Mouse (Mus musculus): ENCODE data around the gene AC109138.7. TPM values are rescaled to one million over a fixed set of nuclear protein-coding genes. Genes with fewer than 3 reads are reported as not detected.

AC109138.7 gene
- total and polyA plus RNA-seq, 3 experiments: not detected

- H3K4me1 ChIP-seq (ENCODE audit: control insufficient read depth in 1 of 2, insufficient read depth in 2 of 2): peaks cover 13 to 29% of the 10 kb centered on the region in 2 experiments
Measured at GRCm38 (mm10) chr19:4279487-4279886, 65.3 kb downstream of the AC109138.7 start.

GRCm38 (mm10) chr19:4280425-4280824 is 66.3 kb downstream of the AC109138.7 start:
- peaks cover 16% of the 10 kb centered on the region for H3K9me3 ChIP-seq (replicated peaks; ENCODE audit: low read length)
- peak overlapping the region in 1 of 3 experiments; percentile 27 for H3K4me3 ChIP-seq (replicated peaks in 1 of 3; ENCODE audit: low read depth in 2 of 3, low read length in 2 of 3, poor library complexity in 1 of 3)
- H3K36me3 ChIP-seq (replicated peaks in 1 of 2; ENCODE audit: control insufficient read depth in 1 of 2, insufficient read depth in 1 of 2, low read length in 1 of 2): peaks cover 26 to 65% of the 10 kb centered on the region in 2 experiments
- H3K27ac ChIP-seq (ENCODE audit: insufficient read depth, low read depth): peak overlapping the region; percentile 66
- peak overlapping the region; percentile 41; the same call in 1 of the 2 replicates for H3K9ac ChIP-seq (ENCODE audit: insufficient read depth, low read depth)
- H3K4me1 ChIP-seq (ENCODE audit: control insufficient read depth in 1 of 2, insufficient read depth in 2 of 2): peaks cover 15 to 39% of the 10 kb centered on the region in 2 experiments
- peaks cover 14% of the 10 kb centered on the region for H3K79me2 ChIP-seq (replicated peaks; ENCODE audit: control insufficient read depth, extremely low read depth, insufficient read depth, poor library complexity, severe bottlenecking)
- in situ Hi-C loops (cut with MboI; ENCODE audit: low pct_ligation_motif_present, low pct_unique_long_range_greater_than_20kb, low sequenced_read_pairs): no loop called here
- dilution Hi-C loops (cut with MboI; ENCODE audit: extremely low pct_ligation_motif_present, extremely low pct_unique_long_range_greater_than_20kb, low sequenced_read_pairs): no loop called here
- DNase-seq (ENCODE audit: extremely low read depth): no peak
- peak overlapping the region; percentile 67 for H3K4me2 ChIP-seq (ENCODE audit: insufficient read depth, low read depth, poor library complexity, severe bottlenecking)
- H3K27me3 ChIP-seq (replicated peaks): no peaks in the 10 kb centered on the region
- TF ChIP-seq TBP (conservative IDR thresholded peaks at IDR 0.05; ENCODE audit: low read depth, low read length): no peak
- no peak for TF ChIP-seq HCFC1 (IDR thresholded peaks at IDR 0.05; ENCODE audit: low read depth, low read length)
- peak; percentile 11; the same call in 1 of the 2 replicates for TF ChIP-seq USF1 (IDR thresholded peaks at IDR 0.05; ENCODE audit: low read depth, low read length)
- no peak for TF ChIP-seq USF2 (conservative IDR thresholded peaks at IDR 0.05; ENCODE audit: low read depth, low read length)
- TF ChIP-seq RAD21 (IDR thresholded peaks at IDR 0.05; ENCODE audit: low read depth, low read length): no peak
- no peak for TF ChIP-seq ETS1 (conservative IDR thresholded peaks at IDR 0.05; ENCODE audit: low read depth, low read length)
- TF ChIP-seq NRF1 (IDR thresholded peaks at IDR 0.05; ENCODE audit: low read depth, low read length): 0 out of 2 replicates have a peak, but pooled peaks have one; percentile 18
- TF ChIP-seq E2F4 (IDR thresholded peaks at IDR 0.05; ENCODE audit: insufficient replicate concordance, low read depth, low read length): no peak
- no peak for TF ChIP-seq POLR2AphosphoS2 (IDR thresholded peaks at IDR 0.05; ENCODE audit: low read depth, low read length)
- no peak for TF ChIP-seq UBTF (IDR thresholded peaks at IDR 0.05; ENCODE audit: low read depth, low read length)
- TF ChIP-seq MYC (IDR thresholded peaks at IDR 0.05; ENCODE audit: low read depth, low read length): peak; percentile 99
- TF ChIP-seq POLR2A (IDR thresholded peaks at IDR 0.05; ENCODE audit: low read depth, low read length): peak; percentile 29
- TF ChIP-seq BHLHE40 (IDR thresholded peaks at IDR 0.05; ENCODE audit: low read depth, low read length): 0 out of 2 replicates have a peak, but pooled peaks have one; percentile 2
- no peak for TF ChIP-seq EP300 (IDR thresholded peaks at IDR 0.05; ENCODE audit: low read length)
- TF ChIP-seq PAX5 (IDR thresholded peaks at IDR 0.05; ENCODE audit: low read length): no peak
- peak; percentile 86 for TF ChIP-seq MXI1 (IDR thresholded peaks at IDR 0.05; ENCODE audit: low read depth, low read length)
- TF ChIP-seq MAFK (IDR thresholded peaks at IDR 0.05; ENCODE audit: insufficient replicate concordance, low read length): no peak
- TF ChIP-seq SMC3 (IDR thresholded peaks at IDR 0.05; ENCODE audit: low read depth, low read length): no peak
- TF ChIP-seq CHD2 (IDR thresholded peaks at IDR 0.05; ENCODE audit: low read length): no peak
- peak in 1 of 2 experiments; percentile 26; a peak in 2 of 4 replicates for TF ChIP-seq CTCF (conservative IDR thresholded peaks at IDR 0.05 in 1 of 2, IDR thresholded peaks at IDR 0.05 in 1 of 2; ENCODE audit: low read depth in 2 of 2, low read length in 2 of 2)
- no peak for TF ChIP-seq GABPA (IDR thresholded peaks at IDR 0.05; ENCODE audit: insufficient replicate concordance, low read depth, low read length)
- no peak for TF ChIP-seq JUND (conservative IDR thresholded peaks at IDR 0.05; ENCODE audit: low read depth, low read length)
- no peak for TF ChIP-seq ZKSCAN1 (IDR thresholded peaks at IDR 0.05; ENCODE audit: borderline replicate concordance, low read depth, low read length)
- no peak for TF ChIP-seq SIN3A (IDR thresholded peaks at IDR 0.05; ENCODE audit: low read length)
- TF ChIP-seq MAZ (IDR thresholded peaks at IDR 0.05; ENCODE audit: low read depth, low read length): no peak
- no peak for TF ChIP-seq KAT2A (IDR thresholded peaks at IDR 0.05; ENCODE audit: insufficient replicate concordance, low read length)
- TF ChIP-seq ELF1 (IDR thresholded peaks at IDR 0.05; ENCODE audit: low read depth, low read length): no peak
- TF ChIP-seq NELFE (IDR thresholded peaks at IDR 0.05; ENCODE audit: low read depth, low read length): no peak
- no peak for TF ChIP-seq CHD1 (IDR thresholded peaks at IDR 0.05; ENCODE audit: low read depth, low read length)
- TF ChIP-seq ZMIZ1 (IDR thresholded peaks at IDR 0.05; ENCODE audit: low read depth, low read length): no peak
- TF ChIP-seq TCF12 (IDR thresholded peaks at IDR 0.05; ENCODE audit: low read depth, low read length): 0 out of 2 replicates have a peak, but pooled peaks have one; percentile 7

More at GRCm38 (mm10) chr19:4279487-4279886, 65.3 kb downstream of the AC109138.7 start:
- no peak overlapping the region for H3K27ac ChIP-seq (ENCODE audit: insufficient read depth, low read depth)
- H3K9me3 ChIP-seq (replicated peaks; ENCODE audit: low read length): peaks cover 16% of the 10 kb centered on the region
- TF ChIP-seq CHD1 (IDR thresholded peaks at IDR 0.05; ENCODE audit: low read depth, low read length) (no peak), JUN (IDR thresholded peaks at IDR 0.05; ENCODE audit: insufficient read depth, low read depth, low read length) (no peak), USF2 (conservative IDR thresholded peaks at IDR 0.05; ENCODE audit: low read depth, low read length) (no peak), SMC3 (IDR thresholded peaks at IDR 0.05; ENCODE audit: low read depth, low read length) (0 out of 2 replicates have a peak, but pooled peaks have one; percentile 14), MEF2A (IDR thresholded peaks at IDR 0.05; ENCODE audit: borderline replicate concordance, low read depth, low read length) (no peak), CTCF (conservative IDR thresholded peaks at IDR 0.05 in 1 of 2, IDR thresholded peaks at IDR 0.05 in 1 of 2; ENCODE audit: low read depth in 2 of 2, low read length in 2 of 2) (peak; percentile 15 to 38; a peak in 2 of 4 replicates), RAD21 (IDR thresholded peaks at IDR 0.05; ENCODE audit: low read depth, low read length) (peak; percentile 9)
- H3K79me2 ChIP-seq (replicated peaks; ENCODE audit: control insufficient read depth, extremely low read depth, insufficient read depth, poor library complexity, severe bottlenecking): peaks cover 14% of the 10 kb centered on the region
- no peak overlapping the region for H3K4me2 ChIP-seq (ENCODE audit: insufficient read depth, low read depth, poor library complexity, severe bottlenecking)
- H3K36me3 ChIP-seq (replicated peaks in 1 of 2; ENCODE audit: control insufficient read depth in 1 of 2, insufficient read depth in 1 of 2, low read length in 1 of 2): peaks cover 22 to 56% of the 10 kb centered on the region in 2 experiments
- DNase-seq (ENCODE audit: extremely low read depth): no peak
- in situ Hi-C loops (cut with MboI; ENCODE audit: low pct_ligation_motif_present, low pct_unique_long_range_greater_than_20kb, low sequenced_read_pairs) (no loop called here), dilution Hi-C loops (cut with MboI; ENCODE audit: extremely low pct_ligation_motif_present, extremely low pct_unique_long_range_greater_than_20kb, low sequenced_read_pairs) (no loop called here)
- H3K27me3 ChIP-seq (replicated peaks): no peaks in the 10 kb centered on the region
- no peak overlapping the region for H3K4me3 ChIP-seq (replicated peaks in 1 of 3; ENCODE audit: low read depth in 2 of 3, low read length in 2 of 3, poor library complexity in 1 of 3)
- H3K9ac ChIP-seq (ENCODE audit: insufficient read depth, low read depth): no peak overlapping the region
